ENCODE assay signal across 12 mouse cellular contexts in the genomic region with DNA sequence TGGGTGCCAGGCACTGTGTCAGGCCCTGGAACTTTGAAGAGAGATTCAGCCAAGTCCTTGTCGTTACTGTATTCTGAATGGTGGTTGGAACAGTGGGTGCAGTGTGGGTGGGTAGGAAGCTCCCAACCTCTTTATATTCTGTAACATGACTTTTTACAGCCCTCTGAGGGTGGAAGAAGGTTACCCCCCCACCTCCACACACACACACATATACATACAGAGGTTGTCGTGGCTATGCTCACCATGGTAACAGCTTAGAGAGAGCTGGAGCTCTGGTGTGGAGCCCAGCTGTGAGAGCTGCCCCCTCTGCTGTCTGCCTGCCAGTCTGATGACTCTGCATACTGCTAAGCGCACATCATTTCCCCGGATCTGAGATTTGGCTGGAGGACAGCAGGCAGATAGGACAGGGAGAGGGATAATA. TPM values are rescaled to one million over a fixed set of nuclear protein-coding genes. Genes with fewer than 3 reads are reported as not detected.
DNase-seq lines count a peak whose midpoint lies in the region; ATAC-seq and TF ChIP-seq lines count a peak whose summit lies in the region.
"Had no signal": no experiment of that assay in that cellular context is flagged by ENCODE, and none has a peak within 500 bp of the region (broad histone marks: within the 10 kb centered on the region; RNA-seq: fewer than 3 reads in every experiment).

No protein-coding gene starts in this region.

- no peaks in the 10 kb centered on the region for H3K4me1 ChIP-seq in neural tube, embryonic 13.5 days (replicated peaks)
- no peaks in the 10 kb centered on the region for H3K4me1 ChIP-seq in thymus, adult 2 months (replicated peaks; ENCODE audit: control insufficient read depth, insufficient read depth, low read length)
- H3K4me1 ChIP-seq: embryonic facial prominence, embryonic 15.5 days had no signal

- TF ChIP-seq POLR2A in thymus, adult 2 months (IDR thresholded peaks at IDR 0.05; ENCODE audit: control insufficient read depth, extremely low read depth, insufficient read depth, low read length, poor library complexity), result no peak

- H3K36me3 ChIP-seq in neural tube, embryonic 13.5 days, result no peaks in the 10 kb centered on the region
- H3K36me3 ChIP-seq in thymus, adult 2 months (ENCODE audit: control insufficient read depth, insufficient read depth, low read length), result no peaks in the 10 kb centered on the region
- H3K36me3 ChIP-seq: embryonic facial prominence, embryonic 15.5 days had no signal

- H3K27me3 ChIP-seq in neural tube, embryonic 13.5 days, result no peaks in the 10 kb centered on the region
- no peaks in the 10 kb centered on the region for H3K27me3 ChIP-seq in thymus, adult 2 months (ENCODE audit: control insufficient read depth, insufficient read depth, low read length)
- H3K27me3 ChIP-seq: embryonic facial prominence, embryonic 15.5 days had no signal

- no peak overlapping the region for H3K27ac ChIP-seq in neural tube, embryonic 13.5 days (replicated peaks)
- no peak overlapping the region for H3K27ac ChIP-seq in thymus, adult 2 months (ENCODE audit: control insufficient read depth, insufficient read depth, low read length)
- H3K27ac ChIP-seq: embryonic facial prominence, embryonic 15.5 days had no signal

- no peak overlapping the region for H3K4me3 ChIP-seq in neural tube, embryonic 13.5 days
- no peak overlapping the region for H3K4me3 ChIP-seq in thymus, adult 2 months (ENCODE audit: control insufficient read depth, insufficient read depth, low read length)
- H3K4me3 ChIP-seq: embryonic facial prominence, embryonic 15.5 days had no signal

- TF ChIP-seq CTCF in thymus, adult 2 months (IDR thresholded peaks at IDR 0.05; ENCODE audit: borderline replicate concordance, control insufficient read depth, extremely low read depth, insufficient read depth, low read length, poor library complexity), result no peak

- intact Hi-C loops in heart, postnatal 36 days (cut with DNase I), result no loop called here

- DNase-seq in embryo, embryonic 10.5 days (ENCODE audit: low spot score), result peak; percentile 12
- peak; percentile 68 for DNase-seq in layer of hippocampus, postnatal 36 days
- DNase-seq in thymus, adult 2 months, result no peak
- DNase-seq in heart, postnatal 36 days, result no peak
- DNase-seq in thymus, postnatal 4 days, result no peak
- DNase-seq: adrenal gland, postnatal 25 days had no signal

- ATAC-seq in frontal cortex, adult (ENCODE audit: low TSS enrichment), result peak; percentile 76
- ATAC-seq in neural tube, embryonic 13.5 days (ENCODE audit: low read depth), result peak; percentile 83
- ATAC-seq in monocyte, adult 5-6 weeks (replicated peaks; ENCODE audit: insufficient number of reproducible peaks, low FRiP score, low TSS enrichment, poor library complexity, severe bottlenecking), result no peak

- no peak overlapping the region for H3K4me2 ChIP-seq in neural tube, embryonic 13.5 days
- H3K4me2 ChIP-seq: embryonic facial prominence, embryonic 15.5 days had no signal

- H3K9me3 ChIP-seq in neural tube, embryonic 13.5 days, result no peaks in the 10 kb centered on the region
- H3K9me3 ChIP-seq: embryonic facial prominence, embryonic 15.5 days had no signal

- H3K9ac ChIP-seq in neural tube, embryonic 13.5 days, result no peak overlapping the region
- H3K9ac ChIP-seq: embryonic facial prominence, embryonic 15.5 days had no signal

- WGBS in neural tube, embryonic 13.5 days, result 28% methylated on average over 4 of the region's 4 CpGs
- WGBS in thymus, adult 2 months, result 67% methylated on average over 4 of the region's 4 CpGs

RNA-seq across cellular contexts. Expression of a gene that starts 18.6 kb away (rescaled TPM):
- total RNA-seq in layer of hippocampus, postnatal 36 days (2021), result 10 to 100 TPM; 49.2 to 49.3 TPM
- polyA plus RNA-seq in neural tube, embryonic 13.5 days (2015; fragmentation: Nextera tagmentation; extraction: Ambion mirVana), result 1.8 and 2.0 TPM in 2 replicates
- polyA plus RNA-seq in thymus, adult 2 months (2012; rRNA removed), result 0.12 and 0.15 TPM in 2 replicates
- total RNA-seq in heart, postnatal 36 days (2021), result under 1 TPM; 0.33 to 0.53 TPM
- 0.29 to 0.75 TPM (median 0.39 TPM) in 3 replicates for total RNA-seq in monocyte, adult 5-6 weeks (2017)

RNA-seq across cellular contexts. Expression of a gene that starts 56.4 kb away (rescaled TPM):
- total RNA-seq in layer of hippocampus, postnatal 36 days (2021), result not detected
- not detected in 2 replicates for polyA plus RNA-seq in neural tube, embryonic 13.5 days (2015; fragmentation: Nextera tagmentation; extraction: Ambion mirVana)
- polyA plus RNA-seq in thymus, adult 2 months (2012; rRNA removed), result 0.62 and 1.1 TPM in 2 replicates
- total RNA-seq in heart, postnatal 36 days (2021), result not detected
- total RNA-seq in monocyte, adult 5-6 weeks (2017), result 3.0 TPM in 1 of 3 replicates, not detected in the others
- total RNA-seq: adrenal gland, postnatal 25 days; megakaryocyte-erythroid progenitor cell, adult 5-6 weeks had no signal
- polyA plus RNA-seq: limb, embryonic 14.5 days had no signal

Comparison
In these comparisons a context has a peak if more than half of its experiments do, and no peak if none do; other contexts are left out.
1. DNase-seq: peak in embryo, embryonic 10.5 days (single experiment) and layer of hippocampus, postnatal 36 days (2 of 2); none in thymus, adult 2 months (single experiment), heart, postnatal 36 days (0 of 2) and thymus, postnatal 4 days (single experiment).
2. RNA of a gene that starts 18.6 kb away (total RNA-seq): 49.2 to 49.3 TPM in layer of hippocampus, postnatal 36 days; 0.33 to 0.53 TPM in heart, postnatal 36 days and 0.29 to 0.75 TPM in monocyte, adult 5-6 weeks; every median in the first group is over 10 times any median in the second.